Mouse (Mus musculus): ENCODE measurements around the gene Evi2. TPM values are rescaled to one million over a fixed set of nuclear protein-coding genes. Genes with fewer than 3 reads are reported as not detected.

Gene Evi2
- under 1 TPM in 1 of 4 experiments, not detected in 3; 0.19 TPM for total RNA-seq (2022)

DNA sequence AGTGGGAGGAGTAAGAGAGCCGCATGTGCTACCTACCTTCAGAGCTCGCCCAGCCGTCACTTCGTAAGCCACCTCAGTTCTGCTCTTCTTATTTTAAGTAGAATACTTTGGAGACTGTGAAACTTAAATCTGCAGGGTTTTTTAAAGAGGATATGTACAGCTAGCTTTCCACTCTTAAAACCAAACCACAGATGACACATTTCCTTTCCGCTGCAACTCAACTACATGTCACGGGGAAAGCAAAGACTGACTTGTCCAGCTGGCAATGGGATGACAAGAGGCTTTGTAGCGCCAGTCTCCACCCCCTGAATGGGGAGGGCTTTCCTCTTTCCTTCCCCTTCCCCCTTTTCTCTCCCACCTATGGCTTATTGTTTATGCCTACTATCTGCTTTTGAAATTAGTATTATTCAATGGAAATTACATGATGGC is at the start of gene Evi2, which contains the start of gene Evi2a:
TSS of gene Evi2 (minus strand) at position 257 of the 429 bp plus-strand sequence.
TSS of gene Evi2a (minus strand) at position 277 of the 429 bp plus-strand sequence.
- DNase-seq (ENCODE audit: low spot score in 2 of 2) = peak in 1 of 2 experiments; percentile 24

- DNase-seq (ENCODE audit: low spot score in 2 of 2) = peak; percentile 58 to 64
Measured at GRCm38 (mm10) chr11:79577741-79578140, 47.4 kb upstream of the Evi2 start.

- no peak for DNase-seq (ENCODE audit: low spot score in 2 of 2)
Measured at GRCm38 (mm10) chr11:79575383-79576073, 45.1 kb upstream of the Evi2 start.

DNA sequence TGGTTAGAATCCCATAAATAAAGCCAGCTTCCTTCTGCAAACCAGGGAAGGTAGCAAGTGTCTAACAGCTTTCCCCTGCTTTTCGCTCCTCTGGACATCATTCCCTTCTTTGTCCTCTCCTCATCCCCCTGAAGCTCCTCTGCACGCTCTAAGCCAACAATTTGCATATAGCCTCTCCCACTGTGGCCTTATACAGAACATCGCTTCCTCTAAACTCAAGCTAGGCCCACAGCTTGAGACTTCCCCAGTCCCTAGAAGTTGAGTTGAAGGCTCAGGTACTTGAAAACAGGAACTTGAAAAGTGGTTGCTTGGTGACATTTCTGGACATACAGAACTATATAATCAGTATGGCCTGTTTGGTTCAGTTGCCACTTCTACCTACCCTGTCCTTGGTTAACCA is 43.4 kb upstream of the Evi2 start:
- no peak for DNase-seq (ENCODE audit: low spot score in 2 of 2)

GRCm38 (mm10) chr11:79570319-79570718 is 39.9 kb upstream of the Evi2 start:
- DNase-seq (ENCODE audit: low spot score in 2 of 2) = no peak

DNA sequence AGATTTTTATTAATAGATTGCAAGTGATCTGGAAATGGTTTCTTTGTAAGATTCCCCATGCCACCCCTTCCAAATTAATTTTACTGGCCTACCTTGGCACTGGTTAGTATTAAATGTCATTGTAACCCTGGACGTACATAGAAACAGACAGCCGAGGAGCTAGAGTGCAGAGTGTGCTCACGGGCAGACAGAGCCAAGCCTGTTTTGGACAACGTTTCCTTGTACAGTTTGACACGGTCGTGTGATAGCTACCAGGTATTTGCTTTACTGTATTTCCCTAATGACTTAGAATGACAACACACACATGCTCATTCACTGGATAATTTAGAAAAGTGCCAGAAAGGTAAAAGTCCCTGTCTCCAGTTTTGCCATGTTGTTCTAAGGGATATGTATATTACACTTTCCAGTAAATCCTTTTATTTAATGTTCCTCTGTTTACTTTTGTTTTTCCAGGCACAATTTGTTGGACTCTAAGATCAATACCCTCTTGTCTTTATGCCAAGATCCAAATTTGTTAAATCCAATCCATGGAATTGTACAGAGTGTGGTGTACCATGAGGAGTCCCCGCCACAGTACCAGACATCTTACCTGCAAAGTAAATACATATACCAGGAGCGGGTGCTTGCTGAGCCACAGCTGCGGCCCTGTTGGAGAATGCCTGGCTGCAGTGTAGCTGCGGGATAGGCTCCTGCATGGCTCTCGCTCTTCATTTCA is 38.0 kb upstream of the Evi2 start:
- no peak for DNase-seq (ENCODE audit: low spot score in 2 of 2)

DNA sequence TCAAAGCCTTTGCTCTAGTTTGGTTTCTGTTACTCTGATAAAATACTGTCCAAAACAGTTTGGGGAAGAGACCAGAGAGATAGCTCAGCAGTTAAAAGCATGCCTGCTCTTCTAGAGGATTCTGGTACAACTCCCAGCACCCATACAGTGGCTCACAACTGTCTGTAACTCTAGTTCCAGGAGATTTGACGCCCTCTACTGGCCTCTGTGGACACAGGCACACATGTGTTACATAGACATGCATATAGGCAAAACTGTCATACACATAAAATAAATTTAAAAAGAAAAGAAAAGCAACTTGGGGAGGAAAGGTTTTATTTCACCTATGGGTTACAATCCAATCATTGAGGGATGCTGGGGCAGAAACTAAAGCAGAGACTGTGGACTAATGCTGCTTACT is 36.6 kb upstream of the Evi2 start:
- no peak for DNase-seq (ENCODE audit: low spot score in 2 of 2)

GRCm38 (mm10) chr11:79563493-79563892 is 33.1 kb upstream of the Evi2 start:
- DNase-seq (ENCODE audit: low spot score in 2 of 2) = no peak

DNA sequence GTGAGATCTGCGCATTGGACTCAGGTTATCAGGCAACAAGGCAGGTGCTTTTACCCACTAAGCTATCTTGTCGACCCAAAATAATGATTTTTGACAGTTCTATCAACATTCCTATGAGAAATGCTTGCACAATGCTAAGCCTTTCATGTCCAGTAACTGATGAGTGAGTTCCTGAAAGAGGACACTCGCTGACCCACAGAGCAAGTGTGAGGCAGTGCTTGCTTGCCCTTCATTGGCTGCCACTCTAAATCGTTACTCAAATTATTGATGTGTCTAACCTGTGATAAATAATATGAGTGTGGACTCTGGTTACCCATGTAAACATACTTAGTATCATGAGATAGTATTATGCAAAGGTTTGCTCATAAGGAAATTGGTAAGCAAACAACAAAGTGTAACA is 30.1 kb upstream of the Evi2 start:
- DNase-seq (ENCODE audit: low spot score in 2 of 2) = no peak

DNA sequence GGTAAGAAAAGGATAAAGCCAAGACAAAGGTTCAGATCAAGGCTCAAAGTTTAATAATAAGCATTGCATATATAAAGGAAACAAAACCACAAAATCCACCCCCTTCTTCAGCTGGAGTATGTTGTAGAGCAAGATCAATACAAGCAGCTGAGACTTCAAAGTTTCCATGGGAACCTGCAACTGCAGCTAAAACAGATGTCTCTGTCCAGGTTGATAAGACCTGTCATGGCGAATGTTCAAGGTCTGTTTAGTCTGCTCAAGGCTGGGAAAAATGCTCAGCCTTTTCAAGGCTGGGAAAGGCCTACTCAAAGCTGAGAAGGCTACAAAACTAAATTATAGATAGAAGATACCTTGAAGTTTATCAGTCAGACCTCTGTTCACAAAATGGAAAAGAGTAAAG is 22.2 kb upstream of the Evi2 start:
- DNase-seq (ENCODE audit: low spot score in 2 of 2) = no peak

- DNase-seq (ENCODE audit: low spot score in 2 of 2) = no peak
Measured at GRCm38 (mm10) chr11:79536293-79536692, 5.9 kb upstream of the Evi2 start.

- DNase-seq (ENCODE audit: low spot score in 2 of 2) = no peak
Measured at GRCm38 (mm10) chr11:79535554-79535953, 5.2 kb upstream of the Evi2 start.

GRCm38 (mm10) chr11:79533950-79534690 is 3.7 kb upstream of the Evi2 start:
- no peak for DNase-seq (ENCODE audit: low spot score in 2 of 2)

DNA sequence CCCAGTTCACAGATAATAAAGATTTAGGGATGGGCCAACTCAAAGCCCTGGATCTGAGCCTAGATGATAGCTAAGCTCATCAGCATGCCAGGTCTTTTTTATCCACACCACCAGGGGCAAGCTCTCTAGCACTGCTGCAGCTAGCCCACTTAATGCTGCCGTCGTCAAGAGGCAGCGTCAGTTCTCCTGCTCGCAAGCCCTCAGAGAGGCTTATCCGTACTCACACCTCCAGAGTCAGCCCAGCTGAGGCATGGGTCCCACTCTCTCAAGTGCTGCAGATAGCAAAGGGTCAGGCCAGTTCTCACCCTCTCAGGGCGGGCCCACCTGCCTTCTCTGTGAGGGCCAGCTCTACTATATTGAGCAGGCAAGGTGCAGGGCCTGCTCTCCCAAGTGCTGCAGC is 2.9 kb upstream of the Evi2 start:
- no peak for DNase-seq (ENCODE audit: low spot score in 2 of 2)

DNA sequence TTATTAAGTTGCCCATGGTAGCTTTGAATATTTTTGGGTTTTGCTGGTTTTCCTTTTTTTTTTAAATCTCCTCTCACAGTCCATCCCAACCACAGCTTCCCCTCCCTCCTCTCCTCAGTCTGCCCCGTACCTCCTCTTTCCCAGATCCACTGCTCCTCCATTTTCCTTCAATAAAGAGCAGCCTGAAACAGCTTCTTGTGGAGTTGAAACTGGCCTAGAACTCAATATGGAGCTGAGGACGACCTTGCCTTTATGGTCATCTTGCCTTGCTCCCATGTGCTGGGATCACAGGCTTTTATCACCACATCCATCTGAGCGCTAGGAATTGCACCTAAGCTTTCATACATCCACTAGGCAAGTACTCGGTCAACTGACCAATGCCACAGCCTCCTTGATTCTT is 1.1 kb upstream of the Evi2 start:
- DNase-seq (ENCODE audit: low spot score in 2 of 2) = no peak

DNA sequence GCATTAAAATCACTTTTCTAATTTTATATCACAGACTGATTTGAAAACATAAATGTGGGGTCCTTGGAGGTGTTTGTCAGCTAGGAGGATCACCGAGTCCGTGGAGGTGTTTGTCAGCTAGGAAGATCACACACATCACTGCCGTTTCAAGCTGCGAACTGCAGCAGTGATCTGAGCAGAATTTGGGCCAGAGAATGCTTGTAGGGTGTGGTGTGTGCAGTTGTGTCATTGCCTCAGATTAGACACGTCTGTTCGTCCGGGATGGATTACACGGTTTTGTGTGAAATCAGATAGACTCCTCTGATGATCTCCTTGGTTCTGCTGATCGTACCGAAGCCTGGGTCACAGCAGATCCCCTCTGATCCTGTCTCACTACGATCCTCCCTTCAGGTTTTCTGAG is 385 bp upstream of the Evi2 start:
- DNase-seq (ENCODE audit: low spot score in 2 of 2) = no peak

DNA sequence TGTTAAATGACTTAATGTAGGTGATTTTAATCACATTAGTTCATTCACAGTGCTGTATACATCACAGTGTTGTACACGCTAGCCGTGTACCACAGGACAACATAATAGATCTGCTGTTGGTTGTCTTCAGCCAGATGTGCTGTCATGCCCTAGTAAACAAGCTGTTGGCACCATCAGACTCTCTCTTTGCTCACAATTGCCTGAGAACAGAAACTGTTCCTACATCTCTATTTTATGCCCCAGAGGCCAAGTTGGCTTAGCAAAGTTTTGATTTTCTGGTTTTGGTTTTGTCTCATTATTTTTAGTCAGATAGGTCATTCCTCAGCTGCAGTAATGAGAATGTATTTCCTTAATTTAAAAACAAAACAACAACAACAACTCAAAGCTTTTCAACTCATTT is 653 bp downstream of the Evi2 start:
- DNase-seq (ENCODE audit: low spot score in 2 of 2) = no peak

DNA sequence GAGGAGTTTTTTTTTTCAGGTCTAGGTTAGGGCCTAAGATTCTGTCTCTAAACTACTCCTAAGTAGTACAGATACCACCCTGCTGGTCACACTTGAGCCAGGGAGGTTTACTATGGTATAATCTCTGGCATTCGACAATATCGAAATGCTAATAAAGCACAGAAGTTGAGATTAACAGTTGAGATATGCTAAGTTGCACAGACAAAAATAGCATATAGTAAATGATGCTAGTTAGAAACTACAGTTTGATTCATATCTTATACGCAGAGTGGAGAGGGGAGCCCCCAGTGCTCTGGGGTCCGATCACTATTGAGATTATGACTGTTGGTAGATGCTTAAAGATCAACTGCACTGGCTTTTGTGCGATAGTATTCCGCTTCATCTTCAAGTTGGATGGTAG is 1.2 kb downstream of the Evi2 start:
- no peak for DNase-seq (ENCODE audit: low spot score in 2 of 2)

DNA sequence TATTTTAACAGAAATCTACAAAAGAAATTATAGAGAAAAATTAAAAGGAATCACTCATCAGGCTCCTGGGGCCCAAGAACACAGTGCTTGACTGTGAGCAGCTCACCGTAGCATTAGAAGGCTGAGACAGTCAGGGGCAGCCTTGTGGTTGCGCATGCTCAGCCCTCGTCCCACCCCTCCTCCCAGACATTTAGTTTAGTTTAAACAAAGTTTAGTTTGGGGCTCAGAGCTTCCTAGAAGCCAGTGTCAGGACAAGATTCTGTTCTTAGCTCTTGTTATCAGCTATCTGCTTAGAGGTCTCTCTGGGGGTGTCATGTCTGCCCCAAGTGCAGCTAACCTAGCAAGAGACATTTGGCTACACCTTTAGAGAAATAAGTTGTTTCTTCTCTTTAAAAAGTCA is 1.8 kb downstream of the Evi2 start:
- DNase-seq (ENCODE audit: low spot score in 2 of 2) = no peak

- no peak for DNase-seq (ENCODE audit: low spot score in 2 of 2)
Measured at GRCm38 (mm10) chr11:79527739-79528384, 2.5 kb downstream of the Evi2 start.

GRCm38 (mm10) chr11:79527015-79527738 is 3.2 kb downstream of the Evi2 start:
- peak; percentile 40 to 68 for DNase-seq (ENCODE audit: low spot score in 2 of 2)
